Mouse (Mus musculus): ENCODE results near the gene Ssmem1. TPM values are rescaled to one million over a fixed set of nuclear protein-coding genes. Genes with fewer than 3 reads are reported as not detected.

Ssmem1 gene
- polyA plus RNA-seq, 1 experiment from 2014 or later = not detected

GRCm38 (mm10) chr6:30551193-30551515 lies 41.5 kb downstream of the Ssmem1 start:
- Histone ChIP-seq H3K27me3 (replicated peaks; ENCODE audit: insufficient read depth, low read length) (no peaks in the 10 kb centered on the region), H3K4me3 (ENCODE audit: low read depth, low read length) (no peak overlapping the region), H3K27ac (ENCODE audit: low read length) (no peak overlapping the region), H3K4me1 (ENCODE audit: insufficient read depth, low read depth, low read length) (no peaks in the 10 kb centered on the region), H3K9ac (replicated peaks; ENCODE audit: low read depth) (no peak overlapping the region), H3K4me2 (replicated peaks; ENCODE audit: low read depth, low read length) (no peak overlapping the region), H3K36me3 (ENCODE audit: insufficient read depth, low read length) (no peaks in the 10 kb centered on the region), H3K9me3 (ENCODE audit: low read length) (no peaks in the 10 kb centered on the region)
- ATAC-seq (no peak), DNase-seq (ENCODE audit: low spot score) (no peak)
- TF ChIP-seq CTCF (IDR thresholded peaks at IDR 0.05) = no peak
- no peak for TF ChIP-seq EP300 (IDR thresholded peaks at IDR 0.05)

DNA sequence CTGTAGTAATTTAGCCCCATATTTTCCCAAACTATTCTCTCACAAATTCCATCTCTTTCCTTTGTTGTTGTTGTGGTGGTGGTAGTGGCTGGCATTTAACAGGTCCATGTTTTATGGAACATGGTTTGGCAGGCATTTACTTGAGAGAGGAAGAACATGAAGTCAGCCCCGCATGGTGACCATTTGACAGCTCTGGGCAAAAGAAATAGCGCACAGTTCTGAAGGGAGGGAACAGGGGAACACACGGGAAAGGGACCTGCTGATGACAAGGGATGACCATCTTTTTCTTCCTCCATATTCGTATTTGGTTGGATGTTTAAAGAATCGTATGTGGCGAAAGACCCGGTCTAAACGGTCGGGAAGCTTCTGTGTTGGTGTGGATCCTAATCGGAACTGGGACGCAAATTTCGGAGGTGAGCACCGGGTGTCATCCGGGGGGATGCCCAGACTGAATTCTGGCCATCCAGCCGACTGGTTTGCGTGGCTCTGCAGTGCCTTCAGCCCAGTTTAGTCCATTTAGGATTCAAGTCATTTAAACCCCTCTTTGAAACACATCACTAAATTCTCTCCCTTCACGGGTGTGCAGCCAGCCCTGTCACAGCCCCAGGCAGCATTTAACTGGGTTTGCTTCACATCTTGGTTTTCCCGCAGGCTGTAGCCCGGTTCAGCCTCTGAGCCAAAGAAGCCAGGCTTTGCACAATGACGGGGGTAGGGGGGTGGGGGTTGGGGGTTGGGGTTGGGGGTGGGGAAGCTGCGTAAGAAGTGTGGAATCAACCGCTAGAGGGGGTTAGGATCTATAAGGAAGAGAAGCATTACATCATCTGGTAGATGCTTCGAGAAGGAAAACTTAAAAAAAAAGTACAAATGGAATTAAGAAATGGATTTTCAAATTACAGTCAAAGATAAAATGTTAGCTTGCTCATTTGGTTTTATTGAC lies 42.3 kb downstream of the Ssmem1 start:
- no peak overlapping the region for H3K27ac ChIP-seq (ENCODE audit: low read length)
- no peak overlapping the region for H3K9ac ChIP-seq (replicated peaks; ENCODE audit: low read depth)
- no peaks in the 10 kb centered on the region for H3K27me3 ChIP-seq (replicated peaks; ENCODE audit: insufficient read depth, low read length)
- TF ChIP-seq CTCF (IDR thresholded peaks at IDR 0.05) (peak; percentile 40), EP300 (IDR thresholded peaks at IDR 0.05) (no peak)
- H3K4me3 ChIP-seq (ENCODE audit: low read depth, low read length) = no peak overlapping the region
- H3K36me3 ChIP-seq (ENCODE audit: insufficient read depth, low read length) = no peaks in the 10 kb centered on the region
- ATAC-seq = peak; percentile 54
- H3K9me3 ChIP-seq (ENCODE audit: low read length) = no peaks in the 10 kb centered on the region
- H3K4me2 ChIP-seq (replicated peaks; ENCODE audit: low read depth, low read length) = peak overlapping the region; percentile 28; the same call in 1 of the 2 replicates
- no peaks in the 10 kb centered on the region for H3K4me1 ChIP-seq (ENCODE audit: insufficient read depth, low read depth, low read length)
- DNase-seq (ENCODE audit: low spot score) = peak; percentile 90
- WGBS = 39% methylated on average over 23 of the region's 23 CpGs

- 41% methylated on average over 6 of the region's 6 CpGs for WGBS
These were observed 43.0 kb downstream of the Ssmem1 start for GRCm38 (mm10) chr6:30552628-30553027.

GRCm38 (mm10) chr6:30553381-30554010 lies 43.8 kb downstream of the Ssmem1 start:
- Histone ChIP-seq H3K9me3 (ENCODE audit: low read length) (no peaks in the 10 kb centered on the region), H3K36me3 (ENCODE audit: insufficient read depth, low read length) (no peaks in the 10 kb centered on the region), H3K4me1 (ENCODE audit: insufficient read depth, low read depth, low read length) (no peaks in the 10 kb centered on the region), H3K27me3 (replicated peaks; ENCODE audit: insufficient read depth, low read length) (no peaks in the 10 kb centered on the region), H3K27ac (ENCODE audit: low read length) (no peak overlapping the region), H3K9ac (replicated peaks; ENCODE audit: low read depth) (no peak overlapping the region), H3K4me2 (replicated peaks; ENCODE audit: low read depth, low read length) (no peak overlapping the region), H3K4me3 (ENCODE audit: low read depth, low read length) (no peak overlapping the region)
- no peak for TF ChIP-seq CTCF (IDR thresholded peaks at IDR 0.05)
- no peak for TF ChIP-seq EP300 (IDR thresholded peaks at IDR 0.05)
- ATAC-seq (no peak), DNase-seq (ENCODE audit: low spot score) (no peak)
- WGBS = 61% methylated on average over 7 of the region's 7 CpGs

More at GRCm38 (mm10) chr6:30552628-30553027, 43.0 kb downstream of the Ssmem1 start:
- Histone ChIP-seq H3K4me1 (ENCODE audit: insufficient read depth, low read depth, low read length) (no peaks in the 10 kb centered on the region), H3K27me3 (replicated peaks; ENCODE audit: insufficient read depth, low read length) (no peaks in the 10 kb centered on the region), H3K4me2 (replicated peaks; ENCODE audit: low read depth, low read length) (no peak overlapping the region; the same call in 1 of the 2 replicates), H3K9me3 (ENCODE audit: low read length) (no peaks in the 10 kb centered on the region), H3K27ac (ENCODE audit: low read length) (no peak overlapping the region), H3K36me3 (ENCODE audit: insufficient read depth, low read length) (no peaks in the 10 kb centered on the region), H3K4me3 (ENCODE audit: low read depth, low read length) (no peak overlapping the region), H3K9ac (replicated peaks; ENCODE audit: low read depth) (no peak overlapping the region)
- TF ChIP-seq CTCF (IDR thresholded peaks at IDR 0.05) (no peak), EP300 (IDR thresholded peaks at IDR 0.05) (no peak)
- no peak for DNase-seq (ENCODE audit: low spot score)
- peak; percentile 18; the same call in 1 of the 2 replicates for ATAC-seq

GRCm38 (mm10) chr6:30554092-30554491 lies 44.4 kb downstream of the Ssmem1 start:
- no peak for DNase-seq (ENCODE audit: low spot score)
- no peak for TF ChIP-seq CTCF (IDR thresholded peaks at IDR 0.05)
- no peak for TF ChIP-seq EP300 (IDR thresholded peaks at IDR 0.05)
- whole genome bisulfite sequencing = 92% methylated on average over 5 of the region's 5 CpGs
- no peak for ATAC-seq
- Histone ChIP-seq H3K27ac (ENCODE audit: low read length) (no peak overlapping the region), H3K9ac (replicated peaks; ENCODE audit: low read depth) (no peak overlapping the region), H3K4me1 (ENCODE audit: insufficient read depth, low read depth, low read length) (no peaks in the 10 kb centered on the region), H3K4me3 (ENCODE audit: low read depth, low read length) (no peak overlapping the region), H3K27me3 (replicated peaks; ENCODE audit: insufficient read depth, low read length) (no peaks in the 10 kb centered on the region), H3K9me3 (ENCODE audit: low read length) (no peaks in the 10 kb centered on the region), H3K4me2 (replicated peaks; ENCODE audit: low read depth, low read length) (no peak overlapping the region), H3K36me3 (ENCODE audit: insufficient read depth, low read length) (no peaks in the 10 kb centered on the region)

DNA sequence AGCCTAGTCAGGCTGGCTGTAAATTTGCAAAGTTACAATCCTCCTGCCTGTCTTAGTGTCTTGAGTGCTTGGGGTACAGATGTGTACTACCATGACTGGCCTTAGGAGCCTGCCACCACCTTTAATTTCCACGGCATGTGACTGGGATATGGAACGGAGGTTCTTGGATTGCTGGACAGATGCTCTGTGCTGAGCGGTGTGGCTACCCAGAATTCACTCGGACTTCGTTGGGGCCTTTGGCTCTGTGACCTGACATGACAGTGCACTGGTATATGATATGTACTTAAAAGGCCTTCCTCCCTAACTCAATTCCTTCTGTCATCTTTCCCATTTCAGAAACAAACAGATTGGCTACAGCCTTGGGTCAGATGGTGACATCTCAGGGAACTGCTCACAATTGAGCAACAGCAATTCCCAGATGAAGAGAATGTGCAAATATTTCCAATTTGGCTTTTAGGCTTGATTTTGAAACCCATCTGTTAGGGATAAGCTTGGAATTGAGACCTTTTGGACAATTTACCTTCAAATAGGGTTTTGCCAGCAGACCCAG lies 45.0 kb downstream of the Ssmem1 start:
- Histone ChIP-seq H3K36me3 (ENCODE audit: insufficient read depth, low read length) (no peaks in the 10 kb centered on the region), H3K9ac (replicated peaks; ENCODE audit: low read depth) (no peak overlapping the region), H3K4me1 (ENCODE audit: insufficient read depth, low read depth, low read length) (no peaks in the 10 kb centered on the region), H3K9me3 (ENCODE audit: low read length) (no peaks in the 10 kb centered on the region), H3K27me3 (replicated peaks; ENCODE audit: insufficient read depth, low read length) (no peaks in the 10 kb centered on the region), H3K4me3 (ENCODE audit: low read depth, low read length) (no peak overlapping the region), H3K4me2 (replicated peaks; ENCODE audit: low read depth, low read length) (no peak overlapping the region), H3K27ac (ENCODE audit: low read length) (no peak overlapping the region)
- DNase-seq (ENCODE audit: low spot score) (peak; percentile 61), ATAC-seq (peak; percentile 35; the same call in 1 of the 2 replicates)
- TF ChIP-seq CTCF (IDR thresholded peaks at IDR 0.05) (no peak), EP300 (IDR thresholded peaks at IDR 0.05) (no peak)
- WGBS = 83% methylated on average over 5 of the region's 5 CpGs
